Mouse (Mus musculus): ENCODE measurements around the gene Pear1. TPM values are rescaled to one million over a fixed set of nuclear protein-coding genes. Genes with fewer than 3 reads are reported as not detected.

Gene Pear1
- polyA plus RNA-seq, 1 experiment: 19.8 TPM

DNA sequence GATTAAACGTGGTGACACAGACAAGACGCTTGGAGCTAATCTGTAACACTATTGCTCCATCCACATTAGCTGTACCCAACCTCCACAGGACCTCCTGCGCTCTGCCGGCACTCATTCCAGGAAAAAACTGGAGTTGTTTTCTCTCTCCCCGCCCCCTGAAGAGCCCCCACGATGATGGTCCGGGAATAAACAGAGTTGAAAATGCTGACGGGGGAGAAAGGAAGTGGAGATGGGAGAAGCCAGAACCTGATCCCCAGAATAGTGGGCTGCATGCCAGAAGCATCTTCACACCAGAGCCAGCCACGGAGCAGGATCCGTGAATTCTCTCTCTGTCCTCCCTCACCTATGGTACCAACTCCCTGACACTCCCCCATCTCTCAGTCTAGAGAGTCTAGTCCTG, 59.6 kb downstream of the Pear1 start:
- Histone ChIP-seq H3K4me3 (ENCODE audit: control insufficient read depth, insufficient read depth, low read length) (no peak overlapping the region), H3K36me3 (ENCODE audit: control insufficient read depth, insufficient read depth, low read length) (no peaks in the 10 kb centered on the region), H3K4me1 (replicated peaks; ENCODE audit: control insufficient read depth, insufficient read depth, low read length) (peaks cover 25% of the 10 kb centered on the region), H3K27me3 (ENCODE audit: control insufficient read depth, insufficient read depth, low read length) (no peaks in the 10 kb centered on the region; the same call in 1 of the 2 replicates), H3K27ac (ENCODE audit: control insufficient read depth, insufficient read depth, low read length) (peak overlapping the region; percentile 28; the same call in 1 of the 2 replicates)
- WGBS: 36% methylated on average over 10 of the region's 10 CpGs
- no peak for TF ChIP-seq POLR2A (IDR thresholded peaks at IDR 0.05; ENCODE audit: control insufficient read depth, extremely low read depth, insufficient read depth, low read length, poor library complexity)
- TF ChIP-seq CTCF (IDR thresholded peaks at IDR 0.05; ENCODE audit: borderline replicate concordance, control insufficient read depth, extremely low read depth, insufficient read depth, low read length, poor library complexity): no peak
- no peak for DNase-seq

DNA sequence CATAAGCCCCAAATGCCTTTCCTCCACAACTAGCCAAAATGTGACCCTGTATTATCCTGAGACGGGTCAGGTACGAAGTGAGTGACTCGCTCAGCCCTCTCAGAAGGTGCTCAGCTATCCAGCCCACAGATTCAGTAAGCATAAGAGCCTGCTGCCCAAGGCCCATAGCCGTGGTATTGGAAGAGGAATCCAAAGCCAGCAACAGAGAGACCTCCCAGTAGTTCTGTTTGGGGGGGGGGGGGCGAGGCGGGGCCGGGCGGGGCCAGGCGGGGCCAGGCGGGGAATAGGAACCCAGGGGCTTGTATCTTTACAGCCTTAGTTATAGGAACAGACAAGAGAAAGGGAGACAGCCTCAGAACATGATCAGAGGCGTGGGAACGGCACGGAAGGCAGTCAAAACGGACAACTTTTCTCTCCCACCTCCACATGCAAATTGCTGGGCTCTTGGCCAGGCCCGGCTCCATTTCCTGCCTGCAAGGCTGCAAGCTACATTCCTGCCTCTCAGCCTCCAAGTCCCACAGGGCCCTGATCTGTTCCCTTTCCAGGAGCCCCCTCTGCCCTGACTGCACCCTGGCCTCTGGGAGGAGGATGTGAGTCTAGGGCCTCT, 60.3 kb downstream of the Pear1 start:
- peaks cover 21% of the 10 kb centered on the region for H3K4me1 ChIP-seq (replicated peaks; ENCODE audit: control insufficient read depth, insufficient read depth, low read length)
- no peak overlapping the region for H3K4me3 ChIP-seq (ENCODE audit: control insufficient read depth, insufficient read depth, low read length)
- 29% methylated on average over 15 of the region's 15 CpGs for WGBS
- H3K27me3 ChIP-seq (ENCODE audit: control insufficient read depth, insufficient read depth, low read length): no peaks in the 10 kb centered on the region; the same call in 1 of the 2 replicates
- no peak for TF ChIP-seq CTCF (IDR thresholded peaks at IDR 0.05; ENCODE audit: borderline replicate concordance, control insufficient read depth, extremely low read depth, insufficient read depth, low read length, poor library complexity)
- no peak for TF ChIP-seq POLR2A (IDR thresholded peaks at IDR 0.05; ENCODE audit: control insufficient read depth, extremely low read depth, insufficient read depth, low read length, poor library complexity)
- peak; percentile 22 for DNase-seq
- no peaks in the 10 kb centered on the region for H3K36me3 ChIP-seq (ENCODE audit: control insufficient read depth, insufficient read depth, low read length)
- H3K27ac ChIP-seq (ENCODE audit: control insufficient read depth, insufficient read depth, low read length): no peak overlapping the region

DNA sequence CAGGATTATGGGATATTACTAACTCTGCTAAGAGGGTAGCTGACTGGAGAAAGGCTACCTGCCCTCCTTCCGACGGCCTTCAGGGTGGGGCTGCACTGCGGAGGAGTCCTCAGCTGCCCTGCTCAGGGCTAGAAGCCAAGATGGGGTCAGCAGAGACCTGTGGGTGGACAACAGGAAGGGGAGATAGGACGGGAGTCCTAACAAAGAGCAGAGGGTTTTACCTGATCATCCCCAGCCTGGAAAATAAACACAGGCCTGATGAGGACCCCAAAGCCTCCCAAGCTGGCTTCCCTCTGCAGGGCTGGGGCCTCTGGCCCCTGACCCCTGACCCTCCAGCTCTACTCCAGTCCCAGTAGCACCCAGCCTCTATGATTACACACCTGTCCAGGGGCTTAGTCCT, 60.9 kb downstream of the Pear1 start:
- peaks cover 18% of the 10 kb centered on the region for H3K4me1 ChIP-seq (replicated peaks; ENCODE audit: control insufficient read depth, insufficient read depth, low read length)

DNA sequence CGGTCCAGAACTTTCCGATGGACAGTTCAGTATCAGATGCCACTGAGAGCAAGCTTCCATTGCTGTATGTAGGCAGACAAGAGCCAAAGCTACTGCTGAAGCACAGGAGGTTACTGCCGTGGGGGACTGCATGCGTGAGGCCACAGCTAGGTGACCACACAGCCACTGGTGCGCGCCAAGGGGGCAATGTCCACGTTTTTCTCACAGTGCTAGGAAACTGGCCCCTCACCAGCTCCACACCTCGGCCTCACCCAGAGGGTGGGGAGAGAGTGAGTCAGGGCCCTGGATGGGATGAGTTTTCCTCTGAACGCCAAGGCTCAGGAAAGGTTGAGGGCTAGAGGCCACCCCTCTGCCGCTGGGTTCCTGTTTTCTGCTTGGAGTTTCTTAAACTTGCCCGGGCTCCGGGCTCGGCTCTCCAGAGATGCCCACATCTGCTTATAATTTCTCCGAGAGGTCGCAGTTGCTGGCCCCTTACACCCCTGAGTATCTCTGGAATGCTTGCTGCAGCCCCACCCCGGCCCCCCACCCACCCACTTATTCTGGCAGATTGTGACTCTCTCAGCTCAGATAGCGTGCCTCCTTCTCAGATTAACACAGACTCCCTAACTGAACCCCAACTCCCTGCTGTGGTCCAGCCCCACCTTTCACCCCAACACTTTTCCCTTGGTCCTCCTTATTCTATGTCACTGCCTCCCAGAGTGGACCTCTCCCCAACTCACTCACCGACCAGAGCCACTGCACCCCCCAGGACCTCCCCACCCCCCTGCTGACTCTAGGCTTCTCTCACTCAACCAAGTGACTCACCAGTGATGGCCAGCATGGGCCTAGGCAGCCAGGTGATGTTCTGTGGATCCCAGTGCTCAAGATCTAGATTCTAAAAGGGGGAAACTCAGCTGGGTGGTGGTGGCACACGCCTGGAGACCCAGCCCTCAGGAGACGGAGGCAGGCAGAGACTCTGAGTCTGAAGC, 62.4 kb downstream of the Pear1 start:
- Histone ChIP-seq H3K27me3 (ENCODE audit: control insufficient read depth, insufficient read depth, low read length) (no peaks in the 10 kb centered on the region), H3K4me1 (replicated peaks; ENCODE audit: control insufficient read depth, insufficient read depth, low read length) (peaks cover 16% of the 10 kb centered on the region), H3K27ac (ENCODE audit: control insufficient read depth, insufficient read depth, low read length) (no peak overlapping the region), H3K4me3 (ENCODE audit: control insufficient read depth, insufficient read depth, low read length) (no peak overlapping the region), H3K36me3 (ENCODE audit: control insufficient read depth, insufficient read depth, low read length) (no peaks in the 10 kb centered on the region)
- TF ChIP-seq CTCF (IDR thresholded peaks at IDR 0.05; ENCODE audit: borderline replicate concordance, control insufficient read depth, extremely low read depth, insufficient read depth, low read length, poor library complexity) (no peak), POLR2A (IDR thresholded peaks at IDR 0.05; ENCODE audit: control insufficient read depth, extremely low read depth, insufficient read depth, low read length, poor library complexity) (no peak)
- 85% methylated on average over 20 of the region's 20 CpGs for WGBS
- DNase-seq: no peak

More for the DNA sequence above, 60.9 kb downstream of the Pear1 start:
- WGBS: 95% methylated on average over 4 of the region's 4 CpGs
- Histone ChIP-seq H3K36me3 (ENCODE audit: control insufficient read depth, insufficient read depth, low read length) (no peaks in the 10 kb centered on the region), H3K4me3 (ENCODE audit: control insufficient read depth, insufficient read depth, low read length) (no peak overlapping the region), H3K27ac (ENCODE audit: control insufficient read depth, insufficient read depth, low read length) (no peak overlapping the region), H3K27me3 (ENCODE audit: control insufficient read depth, insufficient read depth, low read length) (no peaks in the 10 kb centered on the region; the same call in 1 of the 2 replicates)
- DNase-seq: no peak
- no peak for TF ChIP-seq CTCF (IDR thresholded peaks at IDR 0.05; ENCODE audit: borderline replicate concordance, control insufficient read depth, extremely low read depth, insufficient read depth, low read length, poor library complexity)
- no peak for TF ChIP-seq POLR2A (IDR thresholded peaks at IDR 0.05; ENCODE audit: control insufficient read depth, extremely low read depth, insufficient read depth, low read length, poor library complexity)

DNA sequence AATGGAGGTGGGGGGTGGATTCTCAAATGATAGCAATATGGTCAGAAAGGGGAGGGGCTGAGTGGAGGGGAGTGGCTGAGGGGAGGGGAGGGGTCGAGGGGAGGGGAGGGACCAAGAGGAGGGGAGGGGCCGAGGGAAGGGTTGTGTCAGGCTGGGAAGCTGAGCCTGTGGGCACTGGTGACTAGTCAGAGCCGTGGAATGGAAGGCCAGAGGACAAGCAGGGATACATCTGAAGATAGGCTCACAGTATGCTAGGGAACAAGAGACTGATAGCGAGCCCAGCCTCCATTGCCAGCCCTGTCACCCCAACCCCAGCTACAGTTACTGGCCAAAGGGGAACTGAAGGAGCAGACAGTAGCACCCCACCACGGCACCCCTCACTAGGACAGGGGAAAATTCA, 65.5 kb downstream of the Pear1 start:
- 69% methylated on average over 5 of the region's 5 CpGs for WGBS

DNA sequence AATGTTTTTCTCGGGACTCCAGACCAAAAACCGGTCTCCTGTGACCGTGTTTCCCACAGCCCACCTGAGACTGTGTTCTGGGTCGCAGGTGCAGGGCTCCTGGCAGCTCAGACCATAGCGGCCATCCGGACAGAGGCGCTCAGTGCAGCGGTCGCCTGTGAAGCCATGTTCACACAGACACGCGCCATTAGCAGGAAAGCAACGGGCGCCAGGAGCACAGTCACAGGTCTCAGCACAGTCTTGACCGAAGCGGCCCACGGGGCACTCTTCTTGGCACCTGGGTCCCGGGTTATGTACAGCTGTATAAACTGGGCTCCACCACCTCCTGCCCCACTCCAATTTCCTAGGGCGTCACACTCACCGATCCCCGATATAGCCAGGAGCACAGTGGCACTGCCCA, 67.6 kb downstream of the Pear1 start:
- H3K4me3 ChIP-seq (ENCODE audit: control insufficient read depth, insufficient read depth, low read length): no peak overlapping the region
- H3K27ac ChIP-seq (ENCODE audit: control insufficient read depth, insufficient read depth, low read length): no peak overlapping the region
- H3K27me3 ChIP-seq (ENCODE audit: control insufficient read depth, insufficient read depth, low read length): no peaks in the 10 kb centered on the region
- DNase-seq: no peak
- no peaks in the 10 kb centered on the region for H3K4me1 ChIP-seq (replicated peaks; ENCODE audit: control insufficient read depth, insufficient read depth, low read length)
- TF ChIP-seq POLR2A (IDR thresholded peaks at IDR 0.05; ENCODE audit: control insufficient read depth, extremely low read depth, insufficient read depth, low read length, poor library complexity): no peak
- no peak for TF ChIP-seq CTCF (IDR thresholded peaks at IDR 0.05; ENCODE audit: borderline replicate concordance, control insufficient read depth, extremely low read depth, insufficient read depth, low read length, poor library complexity)
- no peaks in the 10 kb centered on the region for H3K36me3 ChIP-seq (ENCODE audit: control insufficient read depth, insufficient read depth, low read length)
- 92% methylated on average over 20 of the region's 20 CpGs for WGBS

More for the DNA sequence above, 65.5 kb downstream of the Pear1 start:
- Histone ChIP-seq H3K36me3 (ENCODE audit: control insufficient read depth, insufficient read depth, low read length) (no peaks in the 10 kb centered on the region), H3K4me1 (replicated peaks; ENCODE audit: control insufficient read depth, insufficient read depth, low read length) (no peaks in the 10 kb centered on the region), H3K27ac (ENCODE audit: control insufficient read depth, insufficient read depth, low read length) (no peak overlapping the region), H3K4me3 (ENCODE audit: control insufficient read depth, insufficient read depth, low read length) (no peak overlapping the region), H3K27me3 (ENCODE audit: control insufficient read depth, insufficient read depth, low read length) (no peaks in the 10 kb centered on the region)
- DNase-seq: no peak
- no peak for TF ChIP-seq POLR2A (IDR thresholded peaks at IDR 0.05; ENCODE audit: control insufficient read depth, extremely low read depth, insufficient read depth, low read length, poor library complexity)
- TF ChIP-seq CTCF (IDR thresholded peaks at IDR 0.05; ENCODE audit: borderline replicate concordance, control insufficient read depth, extremely low read depth, insufficient read depth, low read length, poor library complexity): no peak

All from thymus, adult 2 months (tissue).